Mouse (Mus musculus) spleen, adult 2 months (tissue): ENCODE data around the gene Ncor1. TPM values are rescaled to one million over a fixed set of nuclear protein-coding genes. Genes with fewer than 3 reads are reported as not detected.

ENCODE experiments used
- DNase-seq, 2 experiments: peaks; one replicate each; pipeline versions ENCODE4 v3.0.0 to v3.0.0-alpha.2; 2012 to 2021; ENCODE audit warnings: low spot score in 2 of 2, low read depth in 1 of 2
- H3K27ac ChIP-seq: fragments of 200-500 bp; 2 replicates; pipeline ENCODE4 v1.5.1; 2012; ENCODE audit warnings: low read length, inconsistent platforms; ENCODE audit not compliant: insufficient read depth
- H3K27me3 ChIP-seq: fragments of 200-500 bp; 2 replicates; pipeline ENCODE4 v1.6.1; 2012; ENCODE audit warnings: mild to moderate bottlenecking, moderate library complexity, low read length, inconsistent platforms; ENCODE audit not compliant: control insufficient read depth, insufficient read depth
- H3K36me3 ChIP-seq: fragments of 200-500 bp; 2 replicates; pipeline ENCODE4 v1.6.1; 2012; ENCODE audit warnings: mild to moderate bottlenecking, low read length, inconsistent platforms; ENCODE audit not compliant: control insufficient read depth, insufficient read depth
- H3K4me1 ChIP-seq: fragments of 200-500 bp; 2 replicates; pipeline ENCODE4 v1.6.1; 2011; ENCODE audit warnings: inconsistent platforms; ENCODE audit not compliant: control insufficient read depth, insufficient read depth, insufficient read length
- H3K4me3 ChIP-seq: fragments of 200-500 bp; 2 replicates; pipeline ENCODE4 v1.5.1; 2011; ENCODE audit warnings: mild to moderate bottlenecking, inconsistent platforms; ENCODE audit not compliant: insufficient read depth, insufficient read length; ENCODE audit errors: extremely low read depth
- CTCF ChIP-seq: fragments of 200-500 bp; IDR thresholded peaks from 2 replicates; pipeline ENCODE4 v1.5.1; 2011; ENCODE audit warnings: mild to moderate bottlenecking, inconsistent platforms; ENCODE audit not compliant: insufficient read depth, insufficient read length, insufficient replicate concordance; ENCODE audit errors: extremely low read depth
- POLR2A ChIP-seq: fragments of 200-500 bp; IDR thresholded peaks from 2 replicates; pipeline ENCODE4 v1.6.1; 2011; ENCODE audit warnings: low read depth, low read length, inconsistent platforms
- WGBS: fragments of 180-500 bp; shearing (Covaris S2); methylation state at CpG from one replicate; pipeline ENCODE4 v1.1.7; 2018; 5-methylcytosine and 5-hydroxymethylcytosine counted together
- polyA plus RNA-seq: library from polyadenylated mRNA; depleted of rRNA; stranded (reverse); fragments of >200 nt; gene quantifications from 2 replicates; pipeline ENCODE4 v1.2.3, GENCODE M21; 2012

Gene Ncor1
- polyA plus RNA-seq, 1 experiment, result 84.5 TPM

DNA sequence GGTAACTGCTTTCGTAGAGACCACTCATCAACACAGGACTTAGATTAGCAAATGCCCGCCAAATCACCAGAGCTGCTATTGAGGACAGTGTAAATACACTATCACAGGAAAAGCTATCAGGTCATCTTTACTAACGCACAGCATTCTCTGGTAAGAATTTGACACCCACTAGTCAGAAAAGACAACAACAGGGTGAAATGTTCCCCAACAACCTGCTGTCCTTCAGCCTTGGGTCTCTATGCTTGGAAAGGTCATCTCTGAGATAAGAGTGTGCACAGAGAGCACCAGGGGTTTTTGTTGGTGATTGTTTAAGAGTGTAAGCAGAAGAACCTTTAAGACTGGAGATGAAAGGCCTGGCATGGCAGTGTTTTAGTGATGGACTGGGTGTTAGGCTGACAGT is 134.7 kb downstream of the Ncor1 start:
- H3K36me3 ChIP-seq, result peaks cover 55% of the 10 kb centered on the region
- WGBS, result 93% methylated on average over 3 of the region's 3 CpGs
- TF ChIP-seq CTCF, result no peak
- no peak for TF ChIP-seq POLR2A

DNA sequence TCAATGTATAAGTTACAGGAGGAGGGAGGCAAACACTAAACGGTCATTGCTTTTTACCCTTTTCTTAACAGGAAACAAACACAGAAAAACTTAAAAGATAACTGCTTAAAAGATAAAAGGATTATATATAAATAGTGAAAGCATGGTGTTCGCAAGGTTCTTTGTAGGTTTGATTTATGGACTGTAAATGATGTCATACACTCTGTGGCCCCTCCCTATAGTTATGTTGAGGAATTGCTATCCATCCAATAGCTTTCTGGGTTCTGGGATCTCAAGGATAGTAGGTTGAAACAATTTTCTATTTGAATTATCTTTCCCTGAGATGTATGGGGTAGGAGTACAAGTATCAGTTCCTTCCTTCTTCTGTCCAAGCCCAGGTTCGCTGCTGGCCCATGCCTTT is 138.2 kb downstream of the Ncor1 start:
- no peaks in the 10 kb centered on the region for H3K27me3 ChIP-seq
- WGBS, result 94% methylated on average over 3 of the region's 3 CpGs
- no peak overlapping the region for H3K27ac ChIP-seq
- H3K36me3 ChIP-seq, result peaks cover 49% of the 10 kb centered on the region
- H3K4me3 ChIP-seq, result no peak overlapping the region
- TF ChIP-seq POLR2A (no peak), CTCF (no peak)
- no peak for DNase-seq
- H3K4me1 ChIP-seq, result no peaks in the 10 kb centered on the region

More for the DNA sequence above, 134.7 kb downstream of the Ncor1 start:
- DNase-seq, result no peak
- Histone ChIP-seq H3K4me3 (no peak overlapping the region), H3K27ac (no peak overlapping the region), H3K4me1 (no peaks in the 10 kb centered on the region), H3K27me3 (no peaks in the 10 kb centered on the region)

DNA sequence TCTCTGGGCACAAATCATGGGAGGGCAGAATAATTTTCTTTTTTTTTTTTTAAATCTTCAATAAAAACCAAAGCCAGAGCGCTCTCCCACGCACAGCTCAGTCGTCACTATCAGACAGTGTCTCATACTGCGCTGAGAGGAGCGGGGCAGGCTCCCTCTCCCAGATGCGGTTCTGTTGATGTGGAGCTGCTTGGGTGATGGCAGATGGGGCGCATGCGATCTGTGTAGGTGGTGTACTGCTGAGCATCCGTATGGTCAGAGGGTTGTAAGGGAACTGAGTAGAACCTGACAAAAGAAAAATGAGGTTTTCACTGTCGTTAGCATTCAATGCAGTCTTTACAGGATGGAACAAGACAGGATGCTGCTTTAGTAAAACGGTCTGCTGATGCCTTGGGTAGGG is 140.6 kb downstream of the Ncor1 start:
- Histone ChIP-seq H3K27ac (no peak overlapping the region), H3K27me3 (no peaks in the 10 kb centered on the region), H3K4me3 (no peak overlapping the region), H3K4me1 (no peaks in the 10 kb centered on the region), H3K36me3 (peaks cover 48% of the 10 kb centered on the region)
- TF ChIP-seq CTCF, result no peak
- 90% methylated on average over 11 of the region's 11 CpGs for WGBS
- DNase-seq, result no peak

DNA sequence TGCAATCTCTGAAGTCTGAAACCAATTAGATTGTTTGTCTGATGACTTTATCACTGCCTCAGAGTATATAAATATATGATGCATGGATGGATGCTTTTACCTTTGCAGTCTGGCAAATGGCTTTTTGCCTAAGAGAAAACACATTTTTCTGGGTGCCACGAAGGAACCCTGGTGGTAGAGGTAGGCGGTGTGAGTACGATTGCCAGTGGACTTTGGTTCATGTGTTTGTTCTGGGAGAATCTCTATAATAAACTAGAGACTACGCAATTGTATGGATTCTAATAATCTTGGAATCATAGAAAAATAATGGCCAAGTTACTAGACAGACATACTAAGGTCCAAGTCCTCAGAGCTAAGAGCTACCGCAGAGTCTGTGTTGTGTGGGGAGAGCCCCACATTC is 143.4 kb downstream of the Ncor1 start:
- H3K27me3 ChIP-seq, result no peaks in the 10 kb centered on the region
- peaks cover 32% of the 10 kb centered on the region for H3K36me3 ChIP-seq
- DNase-seq, result no peak
- WGBS, result 96% methylated on average over 5 of the region's 5 CpGs
- no peak overlapping the region for H3K27ac ChIP-seq
- no peaks in the 10 kb centered on the region for H3K4me1 ChIP-seq
- no peak overlapping the region for H3K4me3 ChIP-seq
- no peak for TF ChIP-seq POLR2A
- no peak for TF ChIP-seq CTCF

DNA sequence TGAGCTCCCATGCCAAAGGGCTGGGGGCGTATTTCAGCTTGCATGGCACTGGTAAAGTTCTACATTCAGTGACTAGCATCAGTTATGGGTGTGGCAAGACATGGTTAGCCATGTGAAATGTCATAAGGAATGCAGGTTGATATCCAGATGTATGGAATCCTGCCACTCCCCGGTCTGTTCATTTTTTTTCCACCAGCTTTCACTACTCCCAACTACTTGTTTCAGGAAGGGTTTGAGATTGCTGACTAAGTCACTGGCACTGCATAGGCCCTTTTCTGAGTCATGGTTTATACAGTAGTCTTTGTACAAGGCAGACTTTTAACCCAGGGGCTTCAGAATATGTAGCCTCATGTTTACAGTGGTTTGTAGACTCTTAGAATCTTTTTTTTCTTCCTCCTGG is 149.0 kb downstream of the Ncor1 start:
- H3K4me1 ChIP-seq, result no peaks in the 10 kb centered on the region
- TF ChIP-seq POLR2A (no peak), CTCF (no peak)
- WGBS, result 94% methylated on average over 2 of the region's 2 CpGs
- H3K27ac ChIP-seq, result no peak overlapping the region
- DNase-seq, result no peak
- peaks cover 15% of the 10 kb centered on the region for H3K36me3 ChIP-seq
- no peaks in the 10 kb centered on the region for H3K27me3 ChIP-seq
- H3K4me3 ChIP-seq, result no peak overlapping the region

DNA sequence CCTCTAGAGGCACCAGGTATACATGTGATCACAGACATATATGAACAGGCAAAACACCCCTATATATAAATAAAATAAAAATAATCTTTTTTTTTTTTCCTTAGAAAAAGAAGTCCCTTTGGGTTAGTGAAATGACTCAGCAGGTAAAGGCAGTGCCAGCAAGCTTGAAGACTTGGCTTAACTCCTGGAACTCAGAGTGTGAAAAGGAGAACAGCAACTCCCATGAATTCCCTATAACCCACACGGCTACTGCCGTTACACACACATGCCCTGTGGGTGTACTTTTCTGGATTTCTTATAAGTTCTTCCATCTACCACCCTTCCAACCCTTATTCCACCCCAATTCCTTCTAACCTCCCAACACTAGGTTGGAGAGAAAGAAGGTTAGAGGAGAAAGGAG is 152.5 kb downstream of the Ncor1 start:
- no peaks in the 10 kb centered on the region for H3K27me3 ChIP-seq
- no peak overlapping the region for H3K4me3 ChIP-seq
- peaks cover 7% of the 10 kb centered on the region for H3K36me3 ChIP-seq
- H3K4me1 ChIP-seq, result no peaks in the 10 kb centered on the region
- TF ChIP-seq CTCF (no peak), POLR2A (no peak)
- no peak overlapping the region for H3K27ac ChIP-seq
- no peak for DNase-seq
- WGBS, result 97% methylated on average over 2 of the region's 2 CpGs

DNA sequence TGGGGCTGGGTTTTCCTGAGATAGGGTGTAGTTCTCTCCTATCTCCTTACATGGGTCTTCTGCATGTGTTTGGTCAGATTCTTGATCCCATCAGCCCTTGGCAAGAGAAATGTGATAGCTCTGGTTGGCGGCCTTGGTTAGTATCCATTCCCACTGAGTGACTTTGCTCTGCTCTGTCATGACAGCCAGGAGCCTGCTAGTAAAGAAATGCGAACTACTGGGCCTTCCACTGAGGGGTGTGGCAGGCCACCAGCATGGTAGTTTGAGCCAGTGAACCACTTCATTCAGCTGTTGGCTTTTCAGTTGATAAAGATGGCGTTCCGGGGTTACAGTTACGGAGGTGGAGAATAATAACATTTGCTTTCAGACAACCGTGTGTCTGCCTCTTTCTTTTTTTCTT is 159.5 kb downstream of the Ncor1 start:
- Histone ChIP-seq H3K27me3 (no peaks in the 10 kb centered on the region), H3K4me3 (no peak overlapping the region)
- TF ChIP-seq CTCF (no peak), POLR2A (no peak)

More for the DNA sequence above, 159.5 kb downstream of the Ncor1 start:
- no peak for DNase-seq
- Histone ChIP-seq H3K27ac (no peak overlapping the region), H3K36me3 (peaks cover 4% of the 10 kb centered on the region; the same call in 1 of the 2 replicates), H3K4me1 (no peaks in the 10 kb centered on the region)
- 94% methylated on average over 6 of the region's 6 CpGs for WGBS
